Comparison of ENCODE assay signal across 8 mouse cellular contexts in the genomic region with DNA sequence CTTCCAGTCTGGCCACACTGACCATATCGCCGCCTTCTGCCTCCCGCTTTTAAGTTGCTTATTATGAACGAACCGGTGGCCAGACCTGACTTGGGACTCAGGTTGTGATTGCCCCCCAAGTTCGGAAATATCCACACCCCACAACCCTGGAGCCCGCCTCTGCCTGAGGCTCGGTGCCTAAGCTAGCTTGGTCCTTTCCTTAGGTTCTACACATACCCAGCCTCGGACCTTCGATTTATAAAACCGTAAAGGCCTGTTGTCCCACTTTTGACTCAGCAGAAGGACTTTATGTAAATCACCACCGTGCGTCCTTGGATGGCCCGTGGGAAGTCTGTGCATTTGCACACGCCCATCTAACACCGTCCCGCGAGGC. TPM values are rescaled to one million over a fixed set of nuclear protein-coding genes. Genes with fewer than 3 reads are reported as not detected.
DNase-seq lines count a peak whose midpoint lies in the region; ATAC-seq and TF ChIP-seq lines count a peak whose summit lies in the region.

No protein-coding gene starts in this region.

- peak overlapping the region; percentile 97 for H3K4me2 ChIP-seq in heart, embryonic 16.5 days (ENCODE audit: low read depth, low read length)
- H3K4me2 ChIP-seq in hindbrain, embryonic 12.5 days (replicated peaks), result peak overlapping the region; percentile 94
- peak overlapping the region; percentile 94 for H3K4me2 ChIP-seq in midbrain, embryonic 13.5 days (replicated peaks)

- peaks cover 20% of the 10 kb centered on the region for H3K36me3 ChIP-seq in heart, embryonic 16.5 days (ENCODE audit: control insufficient read depth, insufficient read depth)
- peaks cover 29% of the 10 kb centered on the region for H3K36me3 ChIP-seq in hindbrain, embryonic 12.5 days
- peaks cover 29% of the 10 kb centered on the region for H3K36me3 ChIP-seq in midbrain, embryonic 13.5 days

- peak overlapping the region; percentile 84 for H3K9ac ChIP-seq in heart, embryonic 16.5 days (ENCODE audit: low read length)
- peak overlapping the region; percentile 89 for H3K9ac ChIP-seq in hindbrain, embryonic 12.5 days
- H3K9ac ChIP-seq in midbrain, embryonic 13.5 days (replicated peaks), result peak overlapping the region; percentile 89

- H3K4me1 ChIP-seq in heart, embryonic 16.5 days (ENCODE audit: control insufficient read depth, insufficient read depth, low read length), result peaks cover 14% of the 10 kb centered on the region
- H3K4me1 ChIP-seq in bone marrow, adult 2 months (ENCODE audit: control insufficient read depth, insufficient read depth, low read length), result peaks cover 2% of the 10 kb centered on the region; the same call in 1 of the 2 replicates
- H3K4me1 ChIP-seq in hindbrain, embryonic 12.5 days, result peaks cover 11% of the 10 kb centered on the region
- peaks cover 23% of the 10 kb centered on the region for H3K4me1 ChIP-seq in midbrain, embryonic 13.5 days (replicated peaks)

- no peaks in the 10 kb centered on the region for H3K9me3 ChIP-seq in heart, embryonic 16.5 days (replicated peaks; ENCODE audit: control insufficient read depth, low read length)
- H3K9me3 ChIP-seq in hindbrain, embryonic 12.5 days (replicated peaks), result no peaks in the 10 kb centered on the region
- no peaks in the 10 kb centered on the region for H3K9me3 ChIP-seq in midbrain, embryonic 13.5 days

- TF ChIP-seq CTCF in bone marrow, adult 2 months (IDR thresholded peaks at IDR 0.05; ENCODE audit: control insufficient read depth, insufficient read depth, low read length), result no peak

- H3K27me3 ChIP-seq in heart, embryonic 16.5 days (ENCODE audit: control insufficient read depth, insufficient read depth, low read length), result no peaks in the 10 kb centered on the region
- no peaks in the 10 kb centered on the region for H3K27me3 ChIP-seq in hindbrain, embryonic 12.5 days
- no peaks in the 10 kb centered on the region for H3K27me3 ChIP-seq in midbrain, embryonic 13.5 days

- under 1% methylated on average over 18 of the region's 18 CpGs for WGBS in heart, embryonic 16.5 days
- WGBS in bone marrow, adult 2 months, result 3% methylated on average over 18 of the region's 18 CpGs
- 1% methylated on average over 18 of the region's 18 CpGs for WGBS in hindbrain, embryonic 12.5 days
- WGBS in midbrain, embryonic 13.5 days, result 1% methylated on average over 18 of the region's 18 CpGs

- no peak for TF ChIP-seq POLR2A in bone marrow, adult 2 months (IDR thresholded peaks at IDR 0.05; ENCODE audit: borderline replicate concordance, control insufficient read depth, low read depth, low read length)

- DNase-seq in heart, postnatal 4 days, result no peak
- no peak for DNase-seq in cerebellum, postnatal 14 days
- DNase-seq in left cerebral cortex, adult 11 months (ENCODE audit: low spot score), result no peak

- peak overlapping the region; percentile 96 for H3K4me3 ChIP-seq in heart, embryonic 16.5 days (ENCODE audit: low read length)
- peak overlapping the region; percentile 100 for H3K4me3 ChIP-seq in bone marrow, adult 2 months (replicated peaks; ENCODE audit: control insufficient read depth, low read depth, low read length)
- peak overlapping the region; percentile 98 for H3K4me3 ChIP-seq in hindbrain, embryonic 12.5 days
- H3K4me3 ChIP-seq in midbrain, embryonic 13.5 days (replicated peaks), result peak overlapping the region; percentile 98

- ATAC-seq in heart, embryonic 16.5 days (replicated peaks; ENCODE audit: extremely low read depth, insufficient read depth, low FRiP score), result no peak
- no peak; the same call in 1 of the 2 replicates for ATAC-seq in hindbrain, embryonic 12.5 days (ENCODE audit: low FRiP score)
- peak; percentile 77 for ATAC-seq in midbrain, embryonic 13.5 days
- ATAC-seq in CD4-positive, CD25-positive, alpha-beta regulatory T cell, adult 4 months, result no peak

- H3K27ac ChIP-seq in heart, embryonic 16.5 days (ENCODE audit: low read length), result peak overlapping the region; percentile 90
- H3K27ac ChIP-seq in bone marrow, adult 2 months (ENCODE audit: control insufficient read depth, insufficient read depth, low read depth, low read length, poor library complexity), result peak overlapping the region; percentile 80
- H3K27ac ChIP-seq in hindbrain, embryonic 12.5 days, result peak overlapping the region; percentile 72
- peak overlapping the region; percentile 72 for H3K27ac ChIP-seq in midbrain, embryonic 13.5 days

RNA-seq across cellular contexts. Expression of gene Pomp, which starts 0.2 kb away (rescaled TPM):
- polyA plus RNA-seq in heart, embryonic 16.5 days (2015; fragmentation: Nextera tagmentation; extraction: Ambion mirVana), result 269 and 312 TPM in 2 replicates
- total RNA-seq in heart, postnatal 4 days (2021), result 100 to 1,000 TPM; 129 to 148 TPM
- polyA plus RNA-seq in bone marrow, adult 2 months (2011; ENCODE audit: insufficient read depth, insufficient read length, low replicate concordance, missing spikeins), result 93.6 and 166 TPM in 2 replicates
- 469 and 476 TPM in 2 replicates for polyA plus RNA-seq in hindbrain, embryonic 12.5 days (2016; fragmentation: Nextera tagmentation; extraction: Ambion mirVana)
- 522 and 549 TPM in 2 replicates for polyA plus RNA-seq in midbrain, embryonic 13.5 days (2015; fragmentation: Nextera tagmentation; extraction: Ambion mirVana)
- polyA plus RNA-seq in CD4-positive, CD25-positive, alpha-beta regulatory T cell, adult 4 months (2017; shearing (Covaris generic)), result 100 to 1,000 TPM; 179 to 537 TPM

RNA-seq across cellular contexts. Expression of gene Slc46a3, which starts 34.6 kb away (rescaled TPM):
- 3.6 and 3.8 TPM in 2 replicates for polyA plus RNA-seq in heart, embryonic 16.5 days (2015; fragmentation: Nextera tagmentation; extraction: Ambion mirVana)
- total RNA-seq in heart, postnatal 4 days (2021), result 1 to 10 TPM; 3.1 to 3.7 TPM
- polyA plus RNA-seq in bone marrow, adult 2 months (2011; ENCODE audit: insufficient read depth, insufficient read length, low replicate concordance, missing spikeins), result 13.1 and 22.2 TPM in 2 replicates
- 3.5 and 3.6 TPM in 2 replicates for polyA plus RNA-seq in hindbrain, embryonic 12.5 days (2016; fragmentation: Nextera tagmentation; extraction: Ambion mirVana)
- polyA plus RNA-seq in midbrain, embryonic 13.5 days (2015; fragmentation: Nextera tagmentation; extraction: Ambion mirVana), result 4.6 and 4.8 TPM in 2 replicates
- 10 to 100 TPM; 18.2 to 23.6 TPM for polyA plus RNA-seq in CD4-positive, CD25-positive, alpha-beta regulatory T cell, adult 4 months (2017; shearing (Covaris generic))
